Mouse (Mus musculus): Measurements from ENCODE around the gene Rbm4. TPM values are rescaled to one million over a fixed set of nuclear protein-coding genes. Genes with fewer than 3 reads are reported as not detected.
A peak's percentile ranks its signal among the peaks of the same experiment; 100 is the strongest.

The Rbm4 gene
- polyA plus RNA-seq, 1 experiment from 2014 or later, result 109 TPM

- peaks cover 4% of the 10 kb centered on the region; the same call in 1 of the 2 replicates for H3K36me3 ChIP-seq (ENCODE audit: control insufficient read depth, insufficient read depth, low read length)
- peaks cover 10% of the 10 kb centered on the region for H3K4me1 ChIP-seq (ENCODE audit: control insufficient read depth, insufficient read depth, low read length)
- DNase-seq (ENCODE audit: low spot score) (peak; percentile 90), ATAC-seq (ENCODE audit: insufficient number of reproducible peaks, low FRiP score, low TSS enrichment, low read depth) (0 out of 2 replicates have a peak, but pooled peaks have one; percentile 40)
- under 1% methylated on average over 10 of the region's 10 CpGs for WGBS
- no peaks in the 10 kb centered on the region for H3K27me3 ChIP-seq (ENCODE audit: control insufficient read depth, insufficient read depth, low read length)
- H3K9me3 ChIP-seq (ENCODE audit: control insufficient read depth, low read length), result no peaks in the 10 kb centered on the region
- 0 out of 2 replicates have a peak overlapping the region, but pooled peaks have one; percentile 16 for H3K27ac ChIP-seq (replicated peaks; ENCODE audit: low read depth, low read length)
- peak overlapping the region; percentile 50 for H3K4me3 ChIP-seq (ENCODE audit: low read depth, low read length)
- H3K4me2 ChIP-seq (ENCODE audit: low read depth, severe bottlenecking), result peak overlapping the region; percentile 72
- peak overlapping the region; percentile 61 for H3K9ac ChIP-seq (ENCODE audit: low read length)
These were observed 38.0 kb downstream of the Rbm4 start for GRCm38 (mm10) chr19:4755565-4756192.

GRCm38 (mm10) chr19:4749975-4750374 is 43.7 kb downstream of the Rbm4 start:
- no peaks in the 10 kb centered on the region for H3K27me3 ChIP-seq (ENCODE audit: control insufficient read depth, insufficient read depth, low read length)
- H3K27ac ChIP-seq (replicated peaks; ENCODE audit: low read depth, low read length), result no peak overlapping the region
- H3K9me3 ChIP-seq (ENCODE audit: control insufficient read depth, low read length), result no peaks in the 10 kb centered on the region
- ATAC-seq (ENCODE audit: insufficient number of reproducible peaks, low FRiP score, low TSS enrichment, low read depth) (no peak), DNase-seq (ENCODE audit: low spot score) (no peak)
- WGBS, result 88% methylated on average over 6 of the region's 6 CpGs
- no peak overlapping the region for H3K4me2 ChIP-seq (ENCODE audit: low read depth, severe bottlenecking)
- H3K9ac ChIP-seq (ENCODE audit: low read length), result no peak overlapping the region
- H3K4me1 ChIP-seq (ENCODE audit: control insufficient read depth, insufficient read depth, low read length), result no peaks in the 10 kb centered on the region
- H3K36me3 ChIP-seq (ENCODE audit: control insufficient read depth, insufficient read depth, low read length), result no peaks in the 10 kb centered on the region
- H3K4me3 ChIP-seq (ENCODE audit: low read depth, low read length), result no peak overlapping the region

DNA sequence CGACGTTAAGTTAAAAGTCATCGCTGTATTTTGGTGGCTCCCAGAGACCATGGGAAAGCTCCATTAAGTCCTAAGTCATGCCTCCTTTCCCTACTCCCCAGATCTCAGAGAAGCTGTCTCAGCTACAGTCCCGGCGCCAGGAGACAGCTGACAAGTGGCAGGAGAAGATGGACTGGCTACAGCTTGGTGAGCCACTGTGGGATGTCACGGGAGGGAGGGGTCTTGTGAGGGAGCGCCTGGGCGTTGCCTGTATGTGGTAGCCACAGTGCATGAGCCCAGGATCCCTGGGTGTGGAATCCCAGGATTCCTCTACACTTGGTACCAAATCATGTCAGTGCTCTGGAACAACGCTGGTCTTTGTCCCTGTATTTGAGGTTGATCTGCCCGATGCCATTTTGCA is 45.2 kb downstream of the Rbm4 start:
- no peak for ATAC-seq (ENCODE audit: insufficient number of reproducible peaks, low FRiP score, low TSS enrichment, low read depth)
- H3K4me1 ChIP-seq (ENCODE audit: control insufficient read depth, insufficient read depth, low read length), result no peaks in the 10 kb centered on the region
- no peak for DNase-seq (ENCODE audit: low spot score)
- no peak overlapping the region for H3K4me2 ChIP-seq (ENCODE audit: low read depth, severe bottlenecking)
- H3K9ac ChIP-seq (ENCODE audit: low read length), result no peak overlapping the region
- H3K36me3 ChIP-seq (ENCODE audit: control insufficient read depth, insufficient read depth, low read length), result no peaks in the 10 kb centered on the region
- 82% methylated on average over 10 of the region's 10 CpGs for WGBS
- H3K4me3 ChIP-seq (ENCODE audit: low read depth, low read length), result no peak overlapping the region
- H3K27me3 ChIP-seq (ENCODE audit: control insufficient read depth, insufficient read depth, low read length), result no peaks in the 10 kb centered on the region
- no peaks in the 10 kb centered on the region for H3K9me3 ChIP-seq (ENCODE audit: control insufficient read depth, low read length)
- no peak overlapping the region for H3K27ac ChIP-seq (replicated peaks; ENCODE audit: low read depth, low read length)

DNA sequence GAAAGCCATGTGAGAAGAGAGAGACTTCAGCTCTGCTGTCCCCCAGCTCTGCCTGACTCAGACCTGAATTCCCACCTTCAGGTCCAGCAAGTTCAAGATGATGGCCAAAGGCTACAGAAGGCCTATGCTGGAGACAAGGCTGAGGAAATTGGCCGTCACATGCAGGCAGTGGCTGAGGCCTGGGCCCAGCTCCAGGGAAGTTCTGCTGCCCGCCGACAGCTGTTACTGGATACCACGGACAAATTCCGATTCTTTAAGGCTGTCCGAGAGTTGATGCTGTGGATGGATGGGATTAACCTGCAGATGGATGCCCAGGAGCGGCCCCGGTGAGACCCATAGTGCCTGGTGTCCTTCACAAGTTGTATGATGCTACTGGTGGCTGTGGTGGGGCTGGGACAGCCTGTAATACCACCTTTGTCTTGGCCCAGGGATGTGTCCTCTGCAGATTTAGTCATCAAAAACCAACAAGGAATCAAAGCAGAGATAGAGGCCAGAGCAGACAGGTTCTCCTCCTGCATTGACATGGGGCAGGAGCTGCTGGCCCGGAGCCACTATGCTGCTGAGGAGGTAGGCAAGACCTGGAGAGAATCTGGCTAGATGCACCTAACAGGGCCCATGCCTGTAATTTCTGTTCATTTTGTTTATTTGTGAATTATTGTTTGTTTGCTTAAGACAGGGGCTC is 45.9 kb downstream of the Rbm4 start:
- Histone ChIP-seq H3K4me3 (ENCODE audit: low read depth, low read length) (no peak overlapping the region), H3K9ac (ENCODE audit: low read length) (no peak overlapping the region), H3K27ac (replicated peaks; ENCODE audit: low read depth, low read length) (no peak overlapping the region), H3K27me3 (ENCODE audit: control insufficient read depth, insufficient read depth, low read length) (no peaks in the 10 kb centered on the region), H3K4me1 (ENCODE audit: control insufficient read depth, insufficient read depth, low read length) (no peaks in the 10 kb centered on the region), H3K4me2 (ENCODE audit: low read depth, severe bottlenecking) (no peak overlapping the region), H3K9me3 (ENCODE audit: control insufficient read depth, low read length) (no peaks in the 10 kb centered on the region), H3K36me3 (ENCODE audit: control insufficient read depth, insufficient read depth, low read length) (no peaks in the 10 kb centered on the region)
- DNase-seq (ENCODE audit: low spot score) (no peak), ATAC-seq (ENCODE audit: insufficient number of reproducible peaks, low FRiP score, low TSS enrichment, low read depth) (no peak)
- 94% methylated on average over 9 of the region's 9 CpGs for WGBS

- 87% methylated on average over 14 of the region's 14 CpGs for WGBS
These were observed 47.1 kb downstream of the Rbm4 start for GRCm38 (mm10) chr19:4746611-4747010.

DNA sequence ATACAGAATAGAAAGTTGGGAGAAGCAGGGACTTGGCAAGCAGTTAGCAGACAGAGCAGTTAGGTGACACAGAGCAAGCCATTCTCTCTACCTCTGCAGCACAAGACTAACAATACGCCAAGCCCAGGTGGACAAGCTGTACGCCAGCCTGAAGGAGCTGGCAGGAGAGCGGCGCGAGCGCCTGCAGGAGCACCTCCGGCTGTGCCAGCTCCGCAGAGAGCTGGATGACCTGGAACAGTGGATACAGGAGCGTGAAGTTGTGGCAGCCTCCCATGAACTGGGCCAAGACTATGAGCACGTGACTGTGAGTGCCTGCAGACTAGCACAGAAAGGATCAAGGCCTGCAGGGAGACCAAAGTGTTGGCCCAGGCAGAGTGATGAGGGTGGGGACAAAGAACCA is 48.0 kb downstream of the Rbm4 start:
- Histone ChIP-seq H3K9ac (ENCODE audit: low read length) (no peak overlapping the region), H3K4me1 (ENCODE audit: control insufficient read depth, insufficient read depth, low read length) (no peaks in the 10 kb centered on the region), H3K4me3 (ENCODE audit: low read depth, low read length) (no peak overlapping the region), H3K36me3 (ENCODE audit: control insufficient read depth, insufficient read depth, low read length) (no peaks in the 10 kb centered on the region), H3K27ac (replicated peaks; ENCODE audit: low read depth, low read length) (no peak overlapping the region), H3K27me3 (ENCODE audit: control insufficient read depth, insufficient read depth, low read length) (no peaks in the 10 kb centered on the region), H3K9me3 (ENCODE audit: control insufficient read depth, low read length) (no peaks in the 10 kb centered on the region), H3K4me2 (ENCODE audit: low read depth, severe bottlenecking) (no peak overlapping the region)
- 93% methylated on average over 10 of the region's 10 CpGs for WGBS
- ATAC-seq (ENCODE audit: insufficient number of reproducible peaks, low FRiP score, low TSS enrichment, low read depth) (no peak), DNase-seq (ENCODE audit: low spot score) (no peak)

More at GRCm38 (mm10) chr19:4746611-4747010, 47.1 kb downstream of the Rbm4 start:
- ATAC-seq (ENCODE audit: insufficient number of reproducible peaks, low FRiP score, low TSS enrichment, low read depth), result no peak
- H3K9me3 ChIP-seq (ENCODE audit: control insufficient read depth, low read length), result no peaks in the 10 kb centered on the region
- no peak for DNase-seq (ENCODE audit: low spot score)
- H3K27me3 ChIP-seq (ENCODE audit: control insufficient read depth, insufficient read depth, low read length), result no peaks in the 10 kb centered on the region
- no peak overlapping the region for H3K27ac ChIP-seq (replicated peaks; ENCODE audit: low read depth, low read length)
- H3K4me2 ChIP-seq (ENCODE audit: low read depth, severe bottlenecking), result no peak overlapping the region
- H3K4me1 ChIP-seq (ENCODE audit: control insufficient read depth, insufficient read depth, low read length), result no peaks in the 10 kb centered on the region
- H3K4me3 ChIP-seq (ENCODE audit: low read depth, low read length), result no peak overlapping the region
- H3K36me3 ChIP-seq (ENCODE audit: control insufficient read depth, insufficient read depth, low read length), result no peaks in the 10 kb centered on the region
- H3K9ac ChIP-seq (ENCODE audit: low read length), result no peak overlapping the region

DNA sequence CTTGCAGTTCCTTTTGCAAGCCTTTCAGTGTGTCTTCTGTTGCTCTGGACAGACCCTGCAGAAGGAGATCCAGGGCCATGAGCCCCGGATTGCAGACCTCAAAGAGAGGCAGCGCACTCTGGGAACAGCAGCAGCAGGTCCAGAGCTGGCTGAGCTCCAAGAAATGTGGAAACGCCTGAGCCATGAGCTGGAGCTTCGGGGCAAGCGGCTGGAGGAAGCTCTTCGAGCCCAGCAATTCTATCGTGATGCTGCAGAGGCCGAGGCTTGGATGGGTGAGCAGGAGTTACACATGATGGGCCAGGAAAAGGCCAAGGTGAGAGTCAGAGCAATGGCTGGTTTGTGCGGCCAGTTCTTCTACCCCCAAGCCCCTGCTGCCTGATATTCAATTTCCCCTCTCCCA is 48.6 kb downstream of the Rbm4 start:
- no peak for DNase-seq (ENCODE audit: low spot score)
- H3K9ac ChIP-seq (ENCODE audit: low read length), result no peak overlapping the region
- no peak overlapping the region for H3K4me2 ChIP-seq (ENCODE audit: low read depth, severe bottlenecking)
- H3K4me3 ChIP-seq (ENCODE audit: low read depth, low read length), result no peak overlapping the region
- no peak overlapping the region for H3K27ac ChIP-seq (replicated peaks; ENCODE audit: low read depth, low read length)
- WGBS, result 86% methylated on average over 9 of the region's 9 CpGs
- no peaks in the 10 kb centered on the region for H3K9me3 ChIP-seq (ENCODE audit: control insufficient read depth, low read length)
- no peaks in the 10 kb centered on the region for H3K27me3 ChIP-seq (ENCODE audit: control insufficient read depth, insufficient read depth, low read length)
- H3K4me1 ChIP-seq (ENCODE audit: control insufficient read depth, insufficient read depth, low read length), result no peaks in the 10 kb centered on the region
- no peak for ATAC-seq (ENCODE audit: insufficient number of reproducible peaks, low FRiP score, low TSS enrichment, low read depth)
- H3K36me3 ChIP-seq (ENCODE audit: control insufficient read depth, insufficient read depth, low read length), result no peaks in the 10 kb centered on the region

- H3K27me3 ChIP-seq (ENCODE audit: control insufficient read depth, insufficient read depth, low read length), result no peaks in the 10 kb centered on the region
- no peak for ATAC-seq (ENCODE audit: insufficient number of reproducible peaks, low FRiP score, low TSS enrichment, low read depth)
- H3K4me3 ChIP-seq (ENCODE audit: low read depth, low read length), result no peak overlapping the region
- H3K4me2 ChIP-seq (ENCODE audit: low read depth, severe bottlenecking), result no peak overlapping the region
- no peaks in the 10 kb centered on the region for H3K9me3 ChIP-seq (ENCODE audit: control insufficient read depth, low read length)
- H3K36me3 ChIP-seq (ENCODE audit: control insufficient read depth, insufficient read depth, low read length), result no peaks in the 10 kb centered on the region; the same call in 1 of the 2 replicates
- H3K4me1 ChIP-seq (ENCODE audit: control insufficient read depth, insufficient read depth, low read length), result no peaks in the 10 kb centered on the region
- 83% methylated on average over 14 of the region's 14 CpGs for WGBS
- no peak for DNase-seq (ENCODE audit: low spot score)
- H3K27ac ChIP-seq (replicated peaks; ENCODE audit: low read depth, low read length), result no peak overlapping the region
- H3K9ac ChIP-seq (ENCODE audit: low read length), result no peak overlapping the region
These were observed 49.7 kb downstream of the Rbm4 start for GRCm38 (mm10) chr19:4744026-4744425.

All from limb, embryonic 11.5 days (tissue).